Mouse (Mus musculus): ENCODE measurements around the gene Mpped1. TPM values are rescaled to one million over a fixed set of nuclear protein-coding genes. Genes with fewer than 3 reads are reported as not detected.

The Mpped1 gene
- polyA plus RNA-seq, 1 experiment: not detected

- TF ChIP-seq CTCF (IDR thresholded peaks at IDR 0.05; ENCODE audit: control insufficient read depth, insufficient read depth, insufficient read length) (no peak), USF1 (IDR thresholded peaks at IDR 0.05; ENCODE audit: low read depth) (no peak), CEBPB (IDR thresholded peaks at IDR 0.05; ENCODE audit: low read depth) (no peak), MYOD1 (IDR thresholded peaks at IDR 0.05; ENCODE audit: control insufficient read depth, insufficient read length, low read depth) (no peak), MAX (IDR thresholded peaks at IDR 0.05) (no peak), MYOG (IDR thresholded peaks at IDR 0.05; ENCODE audit: control insufficient read depth, extremely low read depth, insufficient read length) (no peak), FOSL1 (IDR thresholded peaks at IDR 0.05; ENCODE audit: insufficient read depth, low read length, poor library complexity, severe bottlenecking) (no peak)
- Histone ChIP-seq H3K4me3 (ENCODE audit: insufficient read depth, poor library complexity, severe bottlenecking) (no peak overlapping the region), H3K27me3 (ENCODE audit: control insufficient read depth, insufficient read depth, insufficient read length) (peaks cover 74% of the 10 kb centered on the region)
These were observed 831 bp downstream of the Mpped1 start for GRCm38 (mm10) chr15:83779855-83780740.

GRCm38 (mm10) chr15:83781304-83781703 is 2.0 kb downstream of the Mpped1 start:
- Histone ChIP-seq H3ac (ENCODE audit: control insufficient read depth, insufficient read length, low read depth) (no peak overlapping the region), H3K4me3 (ENCODE audit: insufficient read depth, poor library complexity, severe bottlenecking) (no peak overlapping the region), H3K79me3 (ENCODE audit: low read depth) (no peaks in the 10 kb centered on the region), H3K27me3 (ENCODE audit: control insufficient read depth, insufficient read depth, insufficient read length) (peaks cover 84% of the 10 kb centered on the region), H3K79me2 (ENCODE audit: control insufficient read depth, insufficient read depth) (no peaks in the 10 kb centered on the region), H3K36me3 (ENCODE audit: control insufficient read depth, insufficient read depth) (no peaks in the 10 kb centered on the region)
- TF ChIP-seq MYOD1 (IDR thresholded peaks at IDR 0.05; ENCODE audit: control insufficient read depth, insufficient read length, low read depth): no peak
- no peak for TF ChIP-seq FOSL1 (IDR thresholded peaks at IDR 0.05; ENCODE audit: insufficient read depth, low read length, poor library complexity, severe bottlenecking)
- TF ChIP-seq USF1 (IDR thresholded peaks at IDR 0.05; ENCODE audit: low read depth): no peak
- TF ChIP-seq MAX (IDR thresholded peaks at IDR 0.05): no peak
- TF ChIP-seq CEBPB (IDR thresholded peaks at IDR 0.05; ENCODE audit: low read depth): no peak

More at GRCm38 (mm10) chr15:83779855-83780740, 831 bp downstream of the Mpped1 start:
- Histone ChIP-seq H3ac (ENCODE audit: control insufficient read depth, insufficient read length, low read depth) (no peak overlapping the region), H3K79me3 (ENCODE audit: low read depth) (no peaks in the 10 kb centered on the region), H3K79me2 (ENCODE audit: control insufficient read depth, insufficient read depth) (no peaks in the 10 kb centered on the region), H3K36me3 (ENCODE audit: control insufficient read depth, insufficient read depth) (no peaks in the 10 kb centered on the region)

- H3ac ChIP-seq (ENCODE audit: control insufficient read depth, insufficient read length, low read depth): no peak overlapping the region
- no peaks in the 10 kb centered on the region for H3K36me3 ChIP-seq (ENCODE audit: control insufficient read depth, insufficient read depth)
- H3K27me3 ChIP-seq (ENCODE audit: control insufficient read depth, insufficient read depth, insufficient read length): peaks cover 91% of the 10 kb centered on the region
- no peaks in the 10 kb centered on the region for H3K79me2 ChIP-seq (ENCODE audit: control insufficient read depth, insufficient read depth)
- H3K79me3 ChIP-seq (ENCODE audit: low read depth): no peaks in the 10 kb centered on the region
- no peak overlapping the region for H3K4me3 ChIP-seq (ENCODE audit: insufficient read depth, poor library complexity, severe bottlenecking)
- no peak for TF ChIP-seq MYOG (IDR thresholded peaks at IDR 0.05; ENCODE audit: control insufficient read depth, extremely low read depth, insufficient read length)
- no peak for TF ChIP-seq CTCF (IDR thresholded peaks at IDR 0.05; ENCODE audit: control insufficient read depth, insufficient read depth, insufficient read length)
- TF ChIP-seq MAX (IDR thresholded peaks at IDR 0.05): no peak
- TF ChIP-seq CEBPB (IDR thresholded peaks at IDR 0.05; ENCODE audit: low read depth): no peak
- TF ChIP-seq FOSL1 (IDR thresholded peaks at IDR 0.05; ENCODE audit: insufficient read depth, low read length, poor library complexity, severe bottlenecking): no peak
- TF ChIP-seq USF1 (IDR thresholded peaks at IDR 0.05; ENCODE audit: low read depth): no peak
- no peak for TF ChIP-seq MYOD1 (IDR thresholded peaks at IDR 0.05; ENCODE audit: control insufficient read depth, insufficient read length, low read depth)
These were observed 3.0 kb downstream of the Mpped1 start for GRCm38 (mm10) chr15:83782284-83782683.

GRCm38 (mm10) chr15:83784772-83785171 is 5.5 kb downstream of the Mpped1 start:
- Histone ChIP-seq H3K79me2 (ENCODE audit: control insufficient read depth, insufficient read depth) (no peaks in the 10 kb centered on the region), H3K79me3 (ENCODE audit: low read depth) (no peaks in the 10 kb centered on the region), H3K36me3 (ENCODE audit: control insufficient read depth, insufficient read depth) (no peaks in the 10 kb centered on the region), H3K4me3 (ENCODE audit: insufficient read depth, poor library complexity, severe bottlenecking) (no peak overlapping the region), H3ac (ENCODE audit: control insufficient read depth, insufficient read length, low read depth) (no peak overlapping the region), H3K27me3 (ENCODE audit: control insufficient read depth, insufficient read depth, insufficient read length) (peaks cover 93% of the 10 kb centered on the region)
- TF ChIP-seq MAX (IDR thresholded peaks at IDR 0.05) (no peak), CTCF (IDR thresholded peaks at IDR 0.05; ENCODE audit: control insufficient read depth, insufficient read depth, insufficient read length) (no peak)

- H3K79me2 ChIP-seq (ENCODE audit: control insufficient read depth, insufficient read depth): no peaks in the 10 kb centered on the region
- no peaks in the 10 kb centered on the region for H3K79me3 ChIP-seq (ENCODE audit: low read depth)
These were observed 9.8 kb downstream of the Mpped1 start for GRCm38 (mm10) chr15:83789046-83789445.

More at GRCm38 (mm10) chr15:83789046-83789445, 9.8 kb downstream of the Mpped1 start:
- Histone ChIP-seq H3K4me3 (ENCODE audit: insufficient read depth, poor library complexity, severe bottlenecking) (no peak overlapping the region), H3K27me3 (ENCODE audit: control insufficient read depth, insufficient read depth, insufficient read length) (peaks cover 78% of the 10 kb centered on the region), H3ac (ENCODE audit: control insufficient read depth, insufficient read length, low read depth) (no peak overlapping the region), H3K36me3 (ENCODE audit: control insufficient read depth, insufficient read depth) (no peaks in the 10 kb centered on the region)
- TF ChIP-seq MYOG (IDR thresholded peaks at IDR 0.05; ENCODE audit: control insufficient read depth, extremely low read depth, insufficient read length) (no peak), FOSL1 (IDR thresholded peaks at IDR 0.05; ENCODE audit: insufficient read depth, low read length, poor library complexity, severe bottlenecking) (no peak), MYOD1 (IDR thresholded peaks at IDR 0.05; ENCODE audit: control insufficient read depth, insufficient read length, low read depth) (no peak), MAX (IDR thresholded peaks at IDR 0.05) (no peak), USF1 (IDR thresholded peaks at IDR 0.05; ENCODE audit: low read depth) (no peak), CTCF (IDR thresholded peaks at IDR 0.05; ENCODE audit: control insufficient read depth, insufficient read depth, insufficient read length) (no peak), CEBPB (IDR thresholded peaks at IDR 0.05; ENCODE audit: low read depth) (no peak)
